Mouse (Mus musculus) ES-Bruce4 (cell line): ENCODE results near the gene Nit1. TPM values are rescaled to one million over a fixed set of nuclear protein-coding genes. Genes with fewer than 3 reads are reported as not detected.

ENCODE experiments used
- H3K27ac ChIP-seq: 2 replicates; pipeline ENCODE4 v1.5.1; 2012; ENCODE audit warnings: low read length, inconsistent platforms; ENCODE audit not compliant: insufficient read depth
- H3K27me3 ChIP-seq: 2 replicates; pipeline ENCODE4 v1.6.1; 2012; ENCODE audit warnings: mild to moderate bottlenecking, low read length, inconsistent platforms; ENCODE audit not compliant: control insufficient read depth, poor library complexity, insufficient read depth, severe bottlenecking
- H3K36me3 ChIP-seq: 2 replicates; pipeline ENCODE4 v1.6.1; 2012; ENCODE audit warnings: inconsistent platforms, mild to moderate bottlenecking, low read length, moderate library complexity; ENCODE audit not compliant: control insufficient read depth, poor library complexity, insufficient read depth, severe bottlenecking
- H3K4me1 ChIP-seq: one replicate; pipeline ENCODE4 v1.8.1; 2011; ENCODE audit warnings: low read length; ENCODE audit not compliant: control insufficient read depth, insufficient read depth
- H3K4me3 ChIP-seq: 2 replicates; pipeline ENCODE4 v1.5.1; 2011; ENCODE audit warnings: low read depth, mild to moderate bottlenecking, low read length
- H3K9ac ChIP-seq: 2 replicates; pipeline ENCODE4 v1.6.1; 2012; ENCODE audit warnings: low read depth, mild to moderate bottlenecking, inconsistent platforms; ENCODE audit not compliant: poor library complexity, severe bottlenecking
- H3K9me3 ChIP-seq: replicated peaks from 2 replicates; pipeline ENCODE4 v1.6.1; 2012; ENCODE audit warnings: mild to moderate bottlenecking, low read length, inconsistent platforms; ENCODE audit not compliant: control insufficient read depth, poor library complexity, insufficient read depth, severe bottlenecking
- CTCF ChIP-seq: IDR thresholded peaks from one replicate; pipeline ENCODE4 v1.8.1; 2011; ENCODE audit warnings: low read depth, low read length
- EP300 ChIP-seq: IDR thresholded peaks from 2 replicates; pipeline ENCODE4 v1.6.1; 2011; ENCODE audit warnings: low read depth, low read length; ENCODE audit not compliant: insufficient read depth
- POLR2A ChIP-seq: IDR thresholded peaks from one replicate; pipeline ENCODE4 v1.8.1; 2011; ENCODE audit warnings: low read length; ENCODE audit not compliant: insufficient read depth
- polyA plus RNA-seq: library from polyadenylated mRNA; stranded (reverse); fragments of >200 nt; gene quantifications from 2 replicates; pipeline ENCODE4 v1.2.4, GENCODE M21; 2011; ENCODE audit warnings: low read depth; ENCODE audit not compliant: missing spikeins, insufficient read depth, insufficient read length

The Nit1 gene
- polyA plus RNA-seq, 1 experiment = 42.9 TPM

DNA sequence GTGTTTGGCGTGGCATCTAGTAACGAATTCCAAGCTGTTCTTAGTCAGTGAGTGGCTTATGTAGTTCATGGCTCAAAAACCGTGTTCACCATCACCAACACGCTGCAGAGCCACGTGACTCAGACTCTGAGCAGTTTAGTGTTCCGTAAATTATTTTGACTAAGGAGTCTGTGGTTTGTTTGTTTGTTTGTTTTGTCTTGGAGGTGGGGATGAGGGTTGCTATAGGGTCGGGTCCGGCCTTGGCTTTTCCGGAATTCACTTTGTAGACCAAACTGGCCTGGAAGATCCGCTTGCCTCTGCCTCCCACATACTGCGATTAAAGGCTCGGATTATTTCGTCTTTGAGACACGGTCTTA lies 627 bp upstream of the Nit1 start:
- TF ChIP-seq POLR2A = no peak
- TF ChIP-seq CTCF = no peak
- TF ChIP-seq EP300 = no peak
- Histone ChIP-seq H3K4me3 (peak overlapping the region; percentile 97), H3K9ac (peak overlapping the region; percentile 82), H3K27me3 (no peaks in the 10 kb centered on the region), H3K36me3 (peaks cover 11% of the 10 kb centered on the region), H3K4me1 (no peaks in the 10 kb centered on the region), H3K27ac (peak overlapping the region; percentile 2; the same call in 1 of the 2 replicates), H3K9me3 (no peaks in the 10 kb centered on the region)

DNA sequence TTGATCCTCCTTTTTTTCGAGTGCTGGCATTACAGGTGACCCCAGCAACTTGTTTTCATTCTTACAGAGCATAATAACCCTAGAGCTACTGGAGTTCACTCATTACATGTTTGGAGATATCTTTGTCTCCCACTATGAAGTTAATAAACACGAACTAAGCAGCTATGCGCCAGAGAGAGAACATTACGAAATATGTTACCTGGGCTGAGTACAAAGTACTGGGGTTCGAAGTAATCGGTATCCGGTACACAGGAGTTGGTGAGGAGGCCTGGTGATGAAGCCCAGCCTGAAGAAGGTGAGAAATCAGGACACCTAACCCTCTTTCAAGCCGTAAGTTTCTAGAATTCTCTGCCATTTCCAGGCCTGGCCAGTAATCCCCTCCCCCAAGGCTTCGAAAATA lies 731 bp downstream of the Nit1 start:
- TF ChIP-seq CTCF (no peak), POLR2A (no peak), EP300 (no peak)
- Histone ChIP-seq H3K27me3 (no peaks in the 10 kb centered on the region), H3K36me3 (peaks cover 21% of the 10 kb centered on the region), H3K9ac (peak overlapping the region; percentile 82), H3K9me3 (no peaks in the 10 kb centered on the region), H3K4me1 (no peaks in the 10 kb centered on the region), H3K4me3 (peak overlapping the region; percentile 97), H3K27ac (no peak overlapping the region)

DNA sequence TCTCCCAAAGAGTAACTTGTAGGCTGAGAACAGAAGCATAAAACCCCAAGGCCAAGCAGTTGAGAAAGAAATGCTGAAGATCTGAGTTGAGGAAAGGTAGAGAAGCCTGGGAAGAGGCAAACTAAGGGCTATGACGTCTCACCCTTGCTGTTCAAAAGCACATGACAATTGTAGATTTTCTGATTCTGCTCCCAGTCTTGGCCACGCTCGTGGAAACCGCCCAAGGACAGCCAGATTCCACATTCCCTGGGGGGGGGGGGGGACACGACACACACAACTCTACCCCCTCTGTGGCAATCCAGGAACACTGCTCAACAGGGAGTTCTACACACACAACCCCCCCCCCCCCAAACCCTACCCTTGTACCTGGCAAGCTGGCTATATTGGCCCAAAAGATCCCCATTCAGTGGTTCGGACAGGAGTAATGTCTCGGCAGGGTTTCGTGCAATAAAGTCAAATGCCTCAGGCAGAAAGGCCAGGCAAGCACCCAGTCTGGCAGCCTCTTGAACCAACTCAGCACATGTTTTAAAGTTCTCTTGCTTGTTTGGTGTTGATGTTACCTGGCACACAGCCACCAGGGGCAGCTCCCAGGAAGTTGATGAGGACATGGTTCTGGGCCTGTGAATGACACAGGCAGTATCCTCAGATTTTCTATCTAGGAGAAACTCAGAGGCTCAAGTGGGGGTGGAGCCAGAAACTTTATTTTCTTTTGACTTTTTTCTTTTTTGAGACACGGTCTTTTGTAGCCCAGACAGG lies 1.3 kb downstream of the Nit1 start:
- Histone ChIP-seq H3K27me3 (no peaks in the 10 kb centered on the region), H3K27ac (no peak overlapping the region), H3K36me3 (peaks cover 23% of the 10 kb centered on the region), H3K9ac (peak overlapping the region; percentile 82; the same call in 1 of the 2 replicates), H3K4me1 (no peaks in the 10 kb centered on the region), H3K9me3 (no peaks in the 10 kb centered on the region), H3K4me3 (no peak overlapping the region)
- TF ChIP-seq POLR2A = no peak
- no peak for TF ChIP-seq CTCF
- TF ChIP-seq EP300 = no peak

- peaks cover 31% of the 10 kb centered on the region for H3K36me3 ChIP-seq
- no peaks in the 10 kb centered on the region for H3K27me3 ChIP-seq
- H3K9me3 ChIP-seq = no peaks in the 10 kb centered on the region
- no peak for TF ChIP-seq EP300
- no peak overlapping the region for H3K27ac ChIP-seq
- H3K4me1 ChIP-seq = no peaks in the 10 kb centered on the region
- H3K9ac ChIP-seq = no peak overlapping the region
- H3K4me3 ChIP-seq = no peak overlapping the region
These were observed 2.9 kb downstream of the Nit1 start for GRCm38 (mm10) chr1:171342262-171343207.

DNA sequence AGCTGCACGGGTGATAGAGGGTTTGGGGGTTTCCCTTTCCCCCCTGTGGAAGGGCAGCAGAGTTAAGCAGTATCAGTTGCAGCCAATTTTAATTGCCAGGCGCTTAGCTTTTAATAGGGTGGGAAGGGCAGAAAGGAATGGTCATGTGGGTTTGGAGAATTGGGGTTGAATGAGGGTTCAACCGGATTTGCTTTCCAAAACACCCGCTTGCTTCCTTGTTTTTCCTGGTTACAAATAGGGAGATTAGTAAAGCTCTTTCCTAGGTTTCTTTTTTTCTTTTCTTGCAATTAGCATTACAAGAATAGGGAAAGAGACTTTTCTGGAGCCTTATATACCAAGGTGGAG lies 15.3 kb downstream of the Nit1 start:
- Histone ChIP-seq H3K9ac (peak overlapping the region; percentile 69), H3K4me1 (peaks cover 3% of the 10 kb centered on the region), H3K27ac (peak overlapping the region; percentile 92), H3K36me3 (no peaks in the 10 kb centered on the region), H3K4me3 (peak overlapping the region; percentile 76), H3K9me3 (no peaks in the 10 kb centered on the region), H3K27me3 (no peaks in the 10 kb centered on the region)
- TF ChIP-seq CTCF (no peak), POLR2A (no peak), EP300 (no peak)

DNA sequence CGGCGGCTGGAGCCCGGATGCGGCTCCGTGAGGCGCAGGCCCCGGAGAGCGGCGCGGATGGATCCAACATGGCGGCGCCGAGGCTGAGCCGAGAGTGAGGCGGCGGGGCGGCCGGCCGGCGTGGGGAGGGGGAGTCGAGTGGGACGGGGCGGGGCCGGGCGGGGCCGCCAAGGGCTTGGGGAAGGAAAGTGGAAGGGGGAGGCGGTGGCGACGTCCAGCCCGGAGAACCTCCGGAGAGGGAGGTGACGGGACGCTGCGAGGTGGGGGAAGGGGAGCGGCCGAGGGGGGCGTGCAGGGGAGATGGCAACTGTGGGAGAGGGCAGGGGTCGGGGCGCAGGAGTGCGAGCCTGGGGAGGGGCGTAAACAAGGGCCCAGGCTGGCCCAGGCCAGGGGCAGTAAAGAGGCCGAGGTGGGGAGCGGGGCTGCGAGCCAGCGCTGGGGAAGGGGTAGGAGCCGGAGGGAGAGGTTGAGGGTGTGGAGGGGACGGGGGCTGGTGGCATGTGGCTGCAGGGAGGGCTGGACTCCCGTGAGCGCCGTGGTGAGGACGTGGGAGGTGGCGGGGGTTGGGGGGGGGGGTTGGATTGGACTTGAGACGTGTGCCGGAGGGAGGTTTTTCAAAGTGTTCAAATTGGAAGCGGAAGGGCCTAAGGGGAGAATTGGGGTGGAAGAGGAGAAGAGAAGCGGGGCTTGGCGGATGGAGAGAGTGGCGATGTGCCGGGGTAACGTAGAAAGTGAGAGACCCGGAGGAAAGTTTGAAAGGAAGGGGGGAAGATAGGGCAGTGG lies 15.8 kb downstream of the Nit1 start:
- H3K9me3 ChIP-seq = no peaks in the 10 kb centered on the region
- H3K27ac ChIP-seq = peak overlapping the region; percentile 92
- peak overlapping the region; percentile 76 for H3K4me3 ChIP-seq
- H3K36me3 ChIP-seq = no peaks in the 10 kb centered on the region
- peaks cover 3% of the 10 kb centered on the region for H3K4me1 ChIP-seq
- H3K27me3 ChIP-seq = no peaks in the 10 kb centered on the region
- peak overlapping the region; percentile 69 for H3K9ac ChIP-seq
- TF ChIP-seq POLR2A (no peak), CTCF (no peak), EP300 (0 out of 2 replicates have a peak, but pooled peaks have one; percentile 28)
